Mouse (Mus musculus): ENCODE results near the gene Hfm1. TPM values are rescaled to one million over a fixed set of nuclear protein-coding genes. Genes with fewer than 3 reads are reported as not detected.

Gene Hfm1
- polyA plus RNA-seq, 1 experiment, result 1.00 TPM

DNA sequence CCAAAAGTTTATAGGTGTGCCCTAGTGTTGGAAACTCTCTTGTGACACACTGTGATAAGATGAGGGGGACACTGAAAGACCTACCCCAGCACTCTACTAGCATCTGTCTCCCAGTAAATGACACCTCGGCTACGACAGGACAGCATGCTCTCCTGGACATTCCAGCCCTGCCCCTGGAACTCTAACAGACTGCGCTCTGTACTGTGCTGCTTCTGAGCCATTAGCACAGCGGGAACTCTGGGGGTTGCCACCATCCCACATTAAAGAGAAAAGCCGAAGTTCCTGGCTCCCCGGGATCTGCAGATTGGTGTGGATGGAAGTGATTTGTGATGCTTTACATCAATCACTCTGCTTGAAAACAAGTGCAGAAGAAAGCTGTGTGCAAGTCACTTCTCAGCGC, 93.1 kb downstream of the Hfm1 start:
- 8% methylated on average over 7 of the region's 7 CpGs for WGBS
- DNase-seq, result no peak
- TF ChIP-seq CTCF (IDR thresholded peaks at IDR 0.05; ENCODE audit: borderline replicate concordance, insufficient read depth, low read depth, low read length) (no peak), POLR2A (IDR thresholded peaks at IDR 0.05; ENCODE audit: borderline replicate concordance, insufficient read depth, low read length) (no peak)

DNA sequence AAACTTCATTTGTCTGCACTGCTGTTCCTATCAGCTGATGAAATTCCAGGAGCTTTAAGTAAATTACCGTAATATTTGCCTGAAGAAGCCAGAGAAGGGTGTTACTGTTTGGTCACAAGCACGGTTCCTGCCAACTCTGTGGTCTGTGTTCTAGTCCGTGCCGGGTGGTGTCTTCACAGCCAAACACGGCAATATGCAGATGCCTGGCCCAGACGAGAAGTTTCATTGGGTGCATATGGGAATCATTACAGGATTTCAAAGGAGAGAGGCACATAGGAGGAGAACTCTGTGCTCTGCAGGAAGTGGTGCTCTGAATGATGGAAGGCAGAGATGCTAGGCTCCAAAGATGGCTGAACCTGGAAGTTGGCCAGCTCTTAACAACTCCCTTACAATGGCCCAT, 94.7 kb downstream of the Hfm1 start:
- Histone ChIP-seq H3K4me3 (replicated peaks; ENCODE audit: insufficient read depth, low read depth, low read length) (no peak overlapping the region), H3K27me3 (ENCODE audit: control insufficient read depth, insufficient read depth, low read length) (no peaks in the 10 kb centered on the region), H3K27ac (ENCODE audit: insufficient read depth, low read length) (no peak overlapping the region), H3K4me1 (ENCODE audit: control insufficient read depth, insufficient read depth, low read length) (no peaks in the 10 kb centered on the region)
- WGBS, result 87% methylated on average over 6 of the region's 6 CpGs
- TF ChIP-seq CTCF (IDR thresholded peaks at IDR 0.05; ENCODE audit: borderline replicate concordance, insufficient read depth, low read depth, low read length), result no peak
- no peak for DNase-seq

More for the DNA sequence above, 93.1 kb downstream of the Hfm1 start:
- H3K27me3 ChIP-seq (ENCODE audit: control insufficient read depth, insufficient read depth, low read length), result no peaks in the 10 kb centered on the region
- H3K4me3 ChIP-seq (replicated peaks; ENCODE audit: insufficient read depth, low read depth, low read length), result no peak overlapping the region
- no peak overlapping the region for H3K27ac ChIP-seq (ENCODE audit: insufficient read depth, low read length)
- H3K4me1 ChIP-seq (ENCODE audit: control insufficient read depth, insufficient read depth, low read length), result no peaks in the 10 kb centered on the region

DNA sequence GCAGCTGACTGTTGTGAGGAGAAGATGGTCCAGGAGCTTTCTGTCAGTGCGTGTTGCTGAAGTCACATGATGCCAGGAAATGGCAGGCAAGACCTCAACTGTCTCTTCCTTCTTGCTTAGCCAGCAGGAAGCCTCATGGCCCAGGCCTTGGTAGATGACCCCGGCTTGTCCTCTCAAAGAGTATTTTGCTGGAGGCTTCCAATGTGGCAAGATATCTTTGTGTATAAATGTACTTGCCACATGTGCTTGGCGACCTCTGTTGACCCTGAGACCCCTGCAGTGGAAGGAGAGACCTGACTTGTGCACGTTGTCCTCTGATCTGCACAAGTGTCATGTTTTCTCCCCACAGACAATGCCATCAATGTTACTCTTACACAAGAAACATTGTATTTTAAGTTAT, 95.3 kb downstream of the Hfm1 start:
- DNase-seq, result no peak
- Histone ChIP-seq H3K27ac (ENCODE audit: insufficient read depth, low read length) (no peak overlapping the region), H3K27me3 (ENCODE audit: control insufficient read depth, insufficient read depth, low read length) (no peaks in the 10 kb centered on the region), H3K4me1 (ENCODE audit: control insufficient read depth, insufficient read depth, low read length) (no peaks in the 10 kb centered on the region), H3K4me3 (replicated peaks; ENCODE audit: insufficient read depth, low read depth, low read length) (no peak overlapping the region)
- no peak for TF ChIP-seq POLR2A (IDR thresholded peaks at IDR 0.05; ENCODE audit: borderline replicate concordance, insufficient read depth, low read length)
- TF ChIP-seq CTCF (IDR thresholded peaks at IDR 0.05; ENCODE audit: borderline replicate concordance, insufficient read depth, low read depth, low read length), result no peak
- WGBS, result 73% methylated on average over 4 of the region's 4 CpGs

DNA sequence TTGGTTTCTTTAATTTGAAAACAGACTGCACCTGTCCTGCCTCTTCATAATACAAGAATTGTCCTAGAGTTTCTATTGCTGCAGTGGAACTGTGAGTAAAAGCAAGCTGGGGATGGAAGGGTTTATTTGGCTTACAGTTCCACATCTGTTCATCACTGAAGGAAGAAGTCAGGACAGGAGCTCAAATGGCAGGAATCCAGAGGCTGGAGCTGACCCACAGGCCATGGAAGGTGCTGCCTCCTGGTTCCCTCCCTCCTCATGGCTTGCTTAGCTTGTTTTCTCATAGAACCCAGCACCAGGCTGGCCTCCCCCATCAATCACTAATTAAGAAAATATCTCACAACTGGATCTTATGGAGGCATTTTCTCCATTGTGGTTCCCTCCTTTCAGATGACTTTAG, 99.4 kb downstream of the Hfm1 start:
- TF ChIP-seq CTCF (IDR thresholded peaks at IDR 0.05; ENCODE audit: borderline replicate concordance, insufficient read depth, low read depth, low read length) (no peak), POLR2A (IDR thresholded peaks at IDR 0.05; ENCODE audit: borderline replicate concordance, insufficient read depth, low read length) (no peak)
- no peaks in the 10 kb centered on the region for H3K27me3 ChIP-seq (ENCODE audit: control insufficient read depth, insufficient read depth, low read length)
- H3K27ac ChIP-seq (ENCODE audit: insufficient read depth, low read length), result no peak overlapping the region
- no peak for DNase-seq
- no peak overlapping the region for H3K4me3 ChIP-seq (replicated peaks; ENCODE audit: insufficient read depth, low read depth, low read length)
- no peaks in the 10 kb centered on the region for H3K4me1 ChIP-seq (ENCODE audit: control insufficient read depth, insufficient read depth, low read length)

DNA sequence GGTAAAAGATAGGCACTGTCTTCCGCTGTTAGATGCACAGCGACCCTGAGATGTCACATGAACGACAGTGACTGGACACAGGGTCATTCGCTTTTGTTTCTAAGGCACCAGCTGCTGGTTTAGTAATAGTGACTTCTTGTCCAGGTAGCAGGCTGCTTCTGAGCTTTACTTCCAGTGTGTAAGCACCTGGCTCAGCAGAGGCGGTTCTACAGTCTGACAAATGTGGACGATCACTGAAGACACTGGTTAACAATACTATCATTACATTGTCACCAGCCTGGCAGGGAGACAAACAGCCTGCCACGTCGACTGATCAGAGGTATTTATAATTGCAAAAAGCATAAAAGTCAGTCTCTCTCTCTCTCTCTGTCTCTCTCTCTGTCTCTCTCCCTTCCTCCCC, 100.1 kb downstream of the Hfm1 start:
- 68% methylated on average over 8 of the region's 8 CpGs for WGBS
- Histone ChIP-seq H3K4me1 (ENCODE audit: control insufficient read depth, insufficient read depth, low read length) (no peaks in the 10 kb centered on the region), H3K27me3 (ENCODE audit: control insufficient read depth, insufficient read depth, low read length) (no peaks in the 10 kb centered on the region), H3K27ac (ENCODE audit: insufficient read depth, low read length) (no peak overlapping the region), H3K4me3 (replicated peaks; ENCODE audit: insufficient read depth, low read depth, low read length) (no peak overlapping the region)
- DNase-seq, result no peak
- TF ChIP-seq CTCF (IDR thresholded peaks at IDR 0.05; ENCODE audit: borderline replicate concordance, insufficient read depth, low read depth, low read length) (no peak), POLR2A (IDR thresholded peaks at IDR 0.05; ENCODE audit: borderline replicate concordance, insufficient read depth, low read length) (no peak)

DNA sequence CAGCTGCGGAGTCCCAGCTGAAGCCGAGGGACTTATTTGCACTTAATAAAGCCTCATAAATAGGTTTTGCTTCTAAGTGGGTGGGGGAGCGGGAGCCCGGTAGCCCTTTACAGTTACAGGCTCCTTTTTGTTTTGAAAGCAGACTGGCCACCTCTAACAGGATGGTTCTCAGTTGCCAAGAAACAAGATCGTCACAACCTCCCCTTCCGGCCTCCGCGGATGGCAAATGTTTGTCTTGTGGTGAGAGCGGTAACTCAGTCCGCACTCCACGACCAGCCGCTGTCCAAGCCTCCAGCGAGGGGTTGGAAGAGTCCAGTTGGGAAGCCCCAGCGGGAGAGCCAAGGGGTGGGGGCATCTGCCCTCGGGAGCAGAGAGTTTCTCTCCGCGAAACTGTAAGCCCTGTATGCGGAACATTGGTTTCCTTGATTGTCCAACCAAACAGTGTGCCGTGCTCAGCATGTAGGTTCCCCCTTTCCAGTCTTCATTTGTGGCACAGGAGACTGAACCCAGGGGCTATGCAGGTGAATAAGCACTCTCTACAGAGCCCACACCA, 100.7 kb downstream of the Hfm1 start:
- TF ChIP-seq CTCF (IDR thresholded peaks at IDR 0.05; ENCODE audit: borderline replicate concordance, insufficient read depth, low read depth, low read length) (no peak), POLR2A (IDR thresholded peaks at IDR 0.05; ENCODE audit: borderline replicate concordance, insufficient read depth, low read length) (no peak)
- no peaks in the 10 kb centered on the region for H3K27me3 ChIP-seq (ENCODE audit: control insufficient read depth, insufficient read depth, low read length)
- WGBS, result 6% methylated on average over 19 of the region's 19 CpGs
- H3K4me1 ChIP-seq (ENCODE audit: control insufficient read depth, insufficient read depth, low read length), result no peaks in the 10 kb centered on the region
- H3K4me3 ChIP-seq (replicated peaks; ENCODE audit: insufficient read depth, low read depth, low read length), result peak overlapping the region; percentile 54
- peak; percentile 10 to 25 for DNase-seq
- H3K27ac ChIP-seq (ENCODE audit: insufficient read depth, low read length), result no peak overlapping the region

DNA sequence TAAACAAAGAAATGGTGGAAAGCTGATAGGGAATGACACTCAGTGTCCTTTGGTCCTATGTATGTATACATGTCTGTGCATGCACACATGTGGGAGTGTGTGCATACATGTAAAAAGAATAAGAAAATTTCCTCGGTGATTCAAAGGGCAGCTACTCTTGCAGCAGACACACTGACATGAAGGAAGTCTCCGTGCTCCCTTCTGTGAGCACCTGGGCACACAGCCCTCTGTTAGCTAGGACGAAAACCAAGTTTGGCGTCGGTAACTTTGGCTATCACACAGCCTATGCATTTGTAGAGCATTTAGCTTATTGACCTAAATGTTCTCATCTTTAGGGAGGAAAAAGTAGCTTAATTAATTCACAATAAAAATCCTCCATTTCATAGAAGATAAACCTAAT, 101.4 kb downstream of the Hfm1 start:
- no peaks in the 10 kb centered on the region for H3K4me1 ChIP-seq (ENCODE audit: control insufficient read depth, insufficient read depth, low read length)
- no peak overlapping the region for H3K27ac ChIP-seq (ENCODE audit: insufficient read depth, low read length)
- no peak overlapping the region for H3K4me3 ChIP-seq (replicated peaks; ENCODE audit: insufficient read depth, low read depth, low read length)
- no peaks in the 10 kb centered on the region for H3K27me3 ChIP-seq (ENCODE audit: control insufficient read depth, insufficient read depth, low read length)
- DNase-seq, result no peak
- no peak for TF ChIP-seq POLR2A (IDR thresholded peaks at IDR 0.05; ENCODE audit: borderline replicate concordance, insufficient read depth, low read length)
- WGBS, result 36% methylated on average over 5 of the region's 5 CpGs

DNA sequence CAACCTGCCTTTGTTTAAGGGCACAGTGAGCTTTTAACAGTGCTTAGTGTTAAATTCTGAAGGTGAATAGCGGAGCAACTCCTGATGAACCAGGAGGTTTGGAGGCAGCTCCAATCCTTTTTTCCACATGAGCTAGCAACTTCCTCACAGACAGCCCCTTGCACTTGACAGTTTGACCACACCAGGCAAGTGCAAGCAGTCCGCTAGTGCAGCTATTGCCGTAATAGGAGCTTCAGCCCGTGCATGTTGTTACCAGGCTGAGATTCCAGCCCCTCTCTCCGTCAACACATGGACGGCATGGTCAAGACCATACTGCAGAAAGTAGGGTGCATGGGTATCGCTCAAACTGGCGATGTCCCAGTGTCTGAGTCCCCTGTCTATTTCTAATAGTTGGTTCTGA, 106.5 kb downstream of the Hfm1 start:
- no peak overlapping the region for H3K4me3 ChIP-seq (replicated peaks; ENCODE audit: insufficient read depth, low read depth, low read length)
- TF ChIP-seq CTCF (IDR thresholded peaks at IDR 0.05; ENCODE audit: borderline replicate concordance, insufficient read depth, low read depth, low read length) (no peak), POLR2A (IDR thresholded peaks at IDR 0.05; ENCODE audit: borderline replicate concordance, insufficient read depth, low read length) (no peak)
- no peak for DNase-seq
- no peak overlapping the region for H3K27ac ChIP-seq (ENCODE audit: insufficient read depth, low read length)
- no peaks in the 10 kb centered on the region; the same call in 1 of the 2 replicates for H3K27me3 ChIP-seq (ENCODE audit: control insufficient read depth, insufficient read depth, low read length)
- no peaks in the 10 kb centered on the region for H3K4me1 ChIP-seq (ENCODE audit: control insufficient read depth, insufficient read depth, low read length)
- WGBS, result 84% methylated on average over 8 of the region's 8 CpGs
